Mouse (Mus musculus) cerebellum, adult 18-20 months (tissue): Measurements from ENCODE around the gene Brix1.

ENCODE experiments used
- DNase-seq, 2 experiments: peaks; one replicate each; pipeline ENCODE4 v3.0.0; 2021

The Brix1 gene

DNA sequence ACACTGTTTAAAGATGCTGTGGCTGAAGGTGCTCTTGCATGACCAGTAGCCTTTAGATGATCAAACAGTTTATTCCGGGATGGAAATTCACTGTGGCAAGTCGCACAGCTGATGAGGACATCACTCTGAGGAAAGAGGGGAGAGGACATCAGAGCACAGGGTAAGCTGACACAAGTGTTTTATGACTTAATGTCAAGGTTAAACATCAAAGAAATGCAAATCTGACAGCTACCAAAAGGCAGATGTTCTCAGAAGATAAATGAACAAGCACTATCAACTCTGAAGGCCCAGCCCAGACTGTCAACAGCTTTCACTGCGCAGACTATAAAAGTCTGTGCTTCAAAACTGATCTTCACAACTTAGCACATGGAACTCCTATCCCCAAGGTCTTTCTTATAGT, 38.6 kb downstream of the Brix1 start:
- DNase-seq: no peak

DNA sequence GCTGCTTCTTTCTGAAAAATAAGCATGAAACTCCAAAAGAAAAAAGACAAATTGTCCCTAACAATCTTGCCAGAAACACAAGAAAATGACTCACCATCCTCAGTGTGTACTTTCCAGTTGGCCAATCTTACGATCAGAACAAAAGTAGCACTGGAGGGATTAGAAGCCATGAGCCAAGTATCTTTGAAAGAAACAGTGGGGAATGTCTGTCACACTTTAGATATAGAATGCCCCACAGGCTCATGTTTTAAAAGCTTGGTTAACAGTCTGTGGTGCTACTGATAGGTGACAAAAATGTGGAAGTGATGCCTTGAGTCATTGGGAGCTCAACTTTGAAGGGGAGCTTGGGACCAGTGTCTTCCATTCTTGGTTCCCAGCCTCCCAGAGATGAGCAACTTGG, 43.5 kb downstream of the Brix1 start:
- no peak for DNase-seq

DNA sequence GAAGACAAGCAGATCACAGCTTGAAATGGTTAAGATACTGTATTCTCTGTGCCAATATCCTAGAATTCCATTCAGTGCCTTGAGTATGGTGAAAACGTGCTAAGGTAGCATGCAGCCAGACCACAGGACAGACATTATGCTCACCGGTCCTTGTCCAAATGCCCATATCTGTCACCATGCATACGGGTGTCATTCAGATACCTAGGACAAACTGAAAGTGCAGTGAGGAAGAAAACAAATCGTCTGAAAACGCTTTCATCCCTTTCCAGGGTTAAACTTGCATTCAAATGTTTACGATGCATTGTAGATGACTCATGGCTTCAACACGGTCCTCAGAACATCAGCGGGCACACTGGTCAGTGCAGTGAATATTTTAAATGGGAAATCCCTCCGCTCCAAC, 44.3 kb downstream of the Brix1 start:
- no peak for DNase-seq

DNA sequence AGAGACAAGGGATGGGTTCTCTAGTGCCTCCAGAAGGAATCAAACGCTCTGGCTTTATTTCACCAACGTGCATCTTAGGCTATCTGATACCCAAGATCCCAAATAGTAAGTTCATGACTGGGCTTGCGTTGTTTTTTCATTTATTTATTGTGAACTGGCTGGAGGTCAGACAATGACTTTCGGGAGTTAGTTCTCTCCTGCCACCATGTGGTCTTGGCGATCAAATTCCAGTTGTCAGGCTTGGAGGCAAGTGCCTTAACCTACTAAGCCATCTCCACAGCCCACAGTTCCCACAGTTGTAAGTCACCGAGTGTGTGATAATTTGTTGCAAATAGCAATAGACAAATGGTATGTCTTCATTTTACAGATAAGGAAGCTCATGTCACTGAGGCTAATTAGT, 45.8 kb downstream of the Brix1 start:
- DNase-seq: no peak

DNA sequence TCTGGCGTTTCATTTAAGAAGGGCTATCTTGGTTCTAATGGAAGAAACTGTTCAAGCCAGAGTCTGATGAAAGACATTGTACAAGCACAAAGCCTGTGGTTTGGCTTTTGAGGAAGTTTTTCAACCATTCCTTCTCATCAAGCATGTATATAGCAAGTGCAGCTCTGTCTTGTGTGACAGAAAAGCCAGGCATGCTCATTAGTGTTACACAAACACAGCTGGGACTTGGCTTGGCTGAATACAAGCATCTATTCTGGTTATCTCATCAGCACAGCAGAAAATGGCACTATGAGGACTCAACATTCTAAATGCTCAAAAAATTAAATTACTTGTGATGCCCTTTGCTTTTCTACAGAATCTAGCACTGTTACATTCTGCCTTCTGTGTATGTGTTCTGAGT, 48.9 kb downstream of the Brix1 start:
- no peak for DNase-seq

DNA sequence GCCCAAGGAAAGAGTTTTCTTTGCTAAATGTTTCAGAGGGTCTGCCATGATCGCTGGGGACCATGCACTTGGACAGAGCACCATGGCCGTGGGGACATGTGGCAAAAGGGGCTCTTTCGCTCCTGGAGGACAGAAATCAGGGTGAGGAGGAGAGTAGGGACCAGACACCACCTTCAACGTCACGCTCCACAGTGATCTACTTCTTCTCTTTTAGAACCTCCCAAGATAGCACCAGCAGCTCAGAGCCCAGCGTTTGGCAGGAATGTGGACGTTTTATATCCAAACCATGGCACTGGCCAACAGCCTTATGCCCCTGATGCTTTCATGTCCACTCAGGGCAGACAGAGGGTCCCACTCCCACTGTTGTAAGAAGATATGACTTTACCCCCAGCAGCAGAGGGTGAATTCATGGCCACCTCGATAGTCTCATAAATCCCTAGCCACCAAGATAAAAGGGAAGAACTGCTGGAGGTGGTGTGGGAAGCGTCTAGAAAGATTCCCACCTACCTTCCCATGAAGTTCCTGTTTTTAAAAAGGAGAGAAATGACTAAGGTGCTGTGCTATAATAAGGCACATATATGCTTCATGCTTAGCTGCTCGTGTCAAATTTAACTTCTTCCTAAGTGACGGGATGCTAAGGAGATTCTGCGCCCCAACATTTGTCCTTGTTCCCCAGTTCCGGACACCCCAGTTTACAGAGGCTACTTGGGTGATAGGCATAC, 59.0 kb downstream of the Brix1 start:
- DNase-seq: no peak

DNA sequence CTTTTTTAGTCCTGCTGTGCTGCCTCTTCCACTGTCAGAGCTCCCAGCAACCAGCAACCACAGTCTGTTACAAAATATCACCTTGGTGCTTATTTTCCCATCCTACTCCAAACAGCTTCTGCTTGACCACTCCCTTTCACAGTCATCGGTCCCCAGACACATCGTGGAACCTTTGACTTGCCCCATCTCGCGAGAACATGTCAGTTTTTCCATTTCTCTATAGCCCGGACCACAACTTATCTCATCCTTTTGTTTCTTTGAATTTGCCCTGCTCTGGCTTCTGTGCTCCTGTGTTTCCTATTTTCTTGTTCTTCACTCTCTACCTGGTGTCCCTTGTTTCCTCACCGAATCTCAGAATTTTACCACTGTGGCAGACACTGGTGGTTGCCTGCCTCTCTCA, 59.6 kb downstream of the Brix1 start:
- no peak for DNase-seq
